ENCODE assay signal across 9 mouse cellular contexts in genomic region chr7:37362879-37363278, GRCm38 (mm10).
DNase-seq lines count a peak whose midpoint lies in the region; ATAC-seq and TF ChIP-seq lines count a peak whose summit lies in the region.
"Had no signal": no experiment of that assay in that cellular context is flagged by ENCODE, and none has a peak within 500 bp of the region (broad histone marks: within the 10 kb centered on the region; RNA-seq: fewer than 3 reads in every experiment).

No protein-coding gene starts in this region.

- no peaks in the 10 kb centered on the region for H3K27me3 ChIP-seq in lung, postnatal 0 days (replicated peaks; ENCODE audit: insufficient read depth, low read length)
- H3K27me3 ChIP-seq in forebrain, embryonic 16.5 days (replicated peaks; ENCODE audit: control insufficient read depth, insufficient read depth, low read length) = no peaks in the 10 kb centered on the region
- H3K27me3 ChIP-seq in limb, embryonic 13.5 days = no peaks in the 10 kb centered on the region
- H3K27me3 ChIP-seq in stomach, postnatal 0 days (ENCODE audit: control insufficient read depth, insufficient read depth, low read length) = no peaks in the 10 kb centered on the region

- 32% methylated on average over 8 of the region's 8 CpGs for WGBS in lung, postnatal 0 days
- WGBS in forebrain, embryonic 16.5 days = 5% methylated on average over 8 of the region's 8 CpGs
- WGBS in limb, embryonic 13.5 days = 12% methylated on average over 8 of the region's 8 CpGs
- 20% methylated on average over 8 of the region's 8 CpGs for WGBS in stomach, postnatal 0 days

- ATAC-seq in lung, postnatal 0 days = no peak
- no peak for ATAC-seq in forebrain, embryonic 16.5 days
- no peak for ATAC-seq in limb, embryonic 13.5 days (ENCODE audit: low FRiP score, low read depth)
- ATAC-seq in stomach, postnatal 0 days (ENCODE audit: low FRiP score, low TSS enrichment) = no peak
- no peak for ATAC-seq in activated CD4-positive, CD25-positive, alpha-beta regulatory T cell, adult 4 months

- H3K4me1 ChIP-seq in lung, postnatal 0 days (ENCODE audit: insufficient read depth, low read depth, low read length) = peaks cover 3% of the 10 kb centered on the region; the same call in 1 of the 2 replicates
- H3K4me1 ChIP-seq in forebrain, embryonic 16.5 days (replicated peaks; ENCODE audit: control insufficient read depth, insufficient read depth, low read length) = peaks cover 31% of the 10 kb centered on the region
- H3K4me1 ChIP-seq in limb, embryonic 13.5 days = peaks cover 50% of the 10 kb centered on the region
- H3K4me1 ChIP-seq in stomach, postnatal 0 days (replicated peaks; ENCODE audit: control insufficient read depth, insufficient read depth) = no peaks in the 10 kb centered on the region

- no peak for TF ChIP-seq CTCF in lung, postnatal 0 days (IDR thresholded peaks at IDR 0.05)
- no peak for TF ChIP-seq CTCF in stomach, postnatal 0 days (IDR thresholded peaks at IDR 0.05; ENCODE audit: low read depth)

- peak overlapping the region; percentile 43; the same call in 1 of the 2 replicates for H3K27ac ChIP-seq in lung, postnatal 0 days (ENCODE audit: low read length)
- peak overlapping the region; percentile 58 for H3K27ac ChIP-seq in forebrain, embryonic 16.5 days (ENCODE audit: low read length)
- peak overlapping the region; percentile 44; the same call in 1 of the 2 replicates for H3K27ac ChIP-seq in limb, embryonic 13.5 days
- peak overlapping the region; percentile 50 for H3K27ac ChIP-seq in stomach, postnatal 0 days (replicated peaks)

- no peak for TF ChIP-seq EP300 in lung, postnatal 0 days (IDR thresholded peaks at IDR 0.05)
- TF ChIP-seq EP300 in stomach, postnatal 0 days (optimal IDR thresholded peaks at IDR 0.05) = no peak

- H3K36me3 ChIP-seq in lung, postnatal 0 days (ENCODE audit: insufficient read depth, low read length) = no peaks in the 10 kb centered on the region
- no peaks in the 10 kb centered on the region for H3K36me3 ChIP-seq in forebrain, embryonic 16.5 days (ENCODE audit: control insufficient read depth, insufficient read depth)
- no peaks in the 10 kb centered on the region for H3K36me3 ChIP-seq in limb, embryonic 13.5 days
- no peaks in the 10 kb centered on the region for H3K36me3 ChIP-seq in stomach, postnatal 0 days (ENCODE audit: control insufficient read depth, insufficient read depth, low read length)

- no peaks in the 10 kb centered on the region for H3K9me3 ChIP-seq in lung, postnatal 0 days (ENCODE audit: low read length)
- H3K9me3 ChIP-seq in forebrain, embryonic 16.5 days (ENCODE audit: control insufficient read depth, low read length) = no peaks in the 10 kb centered on the region
- H3K9me3 ChIP-seq in limb, embryonic 13.5 days = no peaks in the 10 kb centered on the region
- H3K9me3 ChIP-seq in stomach, postnatal 0 days (ENCODE audit: control insufficient read depth, low read length) = no peaks in the 10 kb centered on the region

- H3K9ac ChIP-seq in lung, postnatal 0 days (replicated peaks; ENCODE audit: low read depth) = no peak overlapping the region
- no peak overlapping the region for H3K9ac ChIP-seq in forebrain, embryonic 16.5 days (replicated peaks; ENCODE audit: low read depth, low read length)
- H3K9ac ChIP-seq in limb, embryonic 13.5 days = no peak overlapping the region
- H3K9ac ChIP-seq in stomach, postnatal 0 days (ENCODE audit: low read length) = no peak overlapping the region

- DNase-seq in lung, postnatal 0 days (ENCODE audit: low spot score) = peak; percentile 48
- no peak for DNase-seq in lung, postnatal 14 days
- no peak for DNase-seq in stomach, postnatal 0 days (ENCODE audit: low spot score)
- no peak for DNase-seq in cerebellum, adult 8-10 months
- DNase-seq: kidney, adult 8-10 months; thymus, postnatal 36 days had no signal

- H3K4me3 ChIP-seq in lung, postnatal 0 days (ENCODE audit: low read depth, low read length) = no peak overlapping the region
- no peak overlapping the region for H3K4me3 ChIP-seq in forebrain, embryonic 16.5 days (replicated peaks; ENCODE audit: low read length)
- no peak overlapping the region for H3K4me3 ChIP-seq in limb, embryonic 13.5 days
- H3K4me3 ChIP-seq in stomach, postnatal 0 days (ENCODE audit: low read depth, low read length) = no peak overlapping the region

- H3K4me2 ChIP-seq in lung, postnatal 0 days (replicated peaks; ENCODE audit: low read depth, low read length) = peak overlapping the region; percentile 62; the same call in 1 of the 2 replicates
- H3K4me2 ChIP-seq in forebrain, embryonic 16.5 days (ENCODE audit: low read length) = no peak overlapping the region
- peak overlapping the region; percentile 67 for H3K4me2 ChIP-seq in limb, embryonic 13.5 days (replicated peaks)
- peak overlapping the region; percentile 55; the same call in 1 of the 2 replicates for H3K4me2 ChIP-seq in stomach, postnatal 0 days (replicated peaks; ENCODE audit: low read depth)
